Mouse (Mus musculus): Measurements from ENCODE around the gene Syt7. TPM values are rescaled to one million over a fixed set of nuclear protein-coding genes. Genes with fewer than 3 reads are reported as not detected.
A peak's percentile ranks its signal among the peaks of the same experiment; 100 is the strongest.

Syt7 gene
- 5.0 and 6.0 TPM in 2 replicates for total RNA-seq (2014; rRNA removed; ENCODE audit: low replicate concordance)
- polyA plus RNA-seq (2015; fragmentation: Nextera tagmentation; extraction: Ambion mirVana), result 0.78 and 0.96 TPM in 2 replicates

- ATAC-seq (ENCODE audit: insufficient read depth, low read depth), result peak; percentile 83
- TF ChIP-seq EP300 (IDR thresholded peaks at IDR 0.05; ENCODE audit: low read depth) (no peak), CTCF (IDR thresholded peaks at IDR 0.05; ENCODE audit: low read depth) (peak; percentile 27)
- Histone ChIP-seq H3K9me3 (replicated peaks; ENCODE audit: control insufficient read depth, low read length) (no peaks in the 10 kb centered on the region), H3K36me3 (replicated peaks; ENCODE audit: control insufficient read depth, insufficient read depth, low read length) (no peaks in the 10 kb centered on the region), H3K4me3 (ENCODE audit: low read depth, low read length) (peak within 1 kb of the TSS; percentile 53), H3K4me1 (ENCODE audit: control insufficient read depth, insufficient read depth) (no peaks in the 10 kb centered on the region), H3K9ac (replicated peaks; ENCODE audit: low read depth, low read length) (peak within 1 kb of the TSS; percentile 66), H3K27ac (ENCODE audit: low read depth) (no peak within 1 kb of the TSS), H3K27me3 (ENCODE audit: control insufficient read depth, insufficient read depth, low read length) (peaks cover 22% of the 10 kb centered on the region), H3K4me2 (ENCODE audit: low read depth, low read length) (peak within 1 kb of the TSS; percentile 77)
- WGBS, result under 1% methylated on average over 38 of the region's 78 CpGs
- peak; percentile 89 for DNase-seq (ENCODE audit: low spot score)
Measured at GRCm38 (mm10) chr19:10388615-10389313, at the start of gene Syt7. Gene Syt7, plus strand, starts transcription at chr19:10389090.

- H3K9ac ChIP-seq (replicated peaks; ENCODE audit: low read depth, low read length), result no peak overlapping the region
- H3K4me1 ChIP-seq (ENCODE audit: control insufficient read depth, insufficient read depth), result peaks cover 11% of the 10 kb centered on the region
- H3K27me3 ChIP-seq (ENCODE audit: control insufficient read depth, insufficient read depth, low read length), result 0 out of 2 replicates have a peak, but pooled peaks cover 12% of the 10 kb centered on the region
- H3K9me3 ChIP-seq (replicated peaks; ENCODE audit: control insufficient read depth, low read length), result no peaks in the 10 kb centered on the region
- H3K27ac ChIP-seq (ENCODE audit: low read depth), result no peak overlapping the region
- DNase-seq (ENCODE audit: low spot score) (no peak), ATAC-seq (ENCODE audit: insufficient read depth, low read depth) (no peak)
- no peak for TF ChIP-seq CTCF (IDR thresholded peaks at IDR 0.05; ENCODE audit: low read depth)
- no peak for TF ChIP-seq EP300 (IDR thresholded peaks at IDR 0.05; ENCODE audit: low read depth)
- H3K4me3 ChIP-seq (ENCODE audit: low read depth, low read length), result no peak overlapping the region
- H3K4me2 ChIP-seq (ENCODE audit: low read depth, low read length), result no peak overlapping the region
- H3K36me3 ChIP-seq (replicated peaks; ENCODE audit: control insufficient read depth, insufficient read depth, low read length), result no peaks in the 10 kb centered on the region
- 40% methylated on average over 5 of the region's 5 CpGs for WGBS
Measured at GRCm38 (mm10) chr19:10339271-10339670, 49.6 kb upstream of the Syt7 start.

- 32% methylated on average over 5 of the region's 5 CpGs for WGBS
- H3K4me3 ChIP-seq (ENCODE audit: low read depth, low read length), result no peak overlapping the region
- TF ChIP-seq EP300 (IDR thresholded peaks at IDR 0.05; ENCODE audit: low read depth) (no peak), CTCF (IDR thresholded peaks at IDR 0.05; ENCODE audit: low read depth) (no peak)
- no peak overlapping the region for H3K4me2 ChIP-seq (ENCODE audit: low read depth, low read length)
- H3K9ac ChIP-seq (replicated peaks; ENCODE audit: low read depth, low read length), result no peak overlapping the region
- ATAC-seq (ENCODE audit: insufficient read depth, low read depth) (no peak), DNase-seq (ENCODE audit: low spot score) (peak; percentile 25)
- H3K27me3 ChIP-seq (ENCODE audit: control insufficient read depth, insufficient read depth, low read length), result 0 out of 2 replicates have a peak, but pooled peaks cover 15% of the 10 kb centered on the region
- H3K9me3 ChIP-seq (replicated peaks; ENCODE audit: control insufficient read depth, low read length), result no peaks in the 10 kb centered on the region
- no peak overlapping the region for H3K27ac ChIP-seq (ENCODE audit: low read depth)
- H3K4me1 ChIP-seq (ENCODE audit: control insufficient read depth, insufficient read depth), result peaks cover 11% of the 10 kb centered on the region
- H3K36me3 ChIP-seq (replicated peaks; ENCODE audit: control insufficient read depth, insufficient read depth, low read length), result no peaks in the 10 kb centered on the region
Measured at GRCm38 (mm10) chr19:10340661-10341060, 48.2 kb upstream of the Syt7 start.

GRCm38 (mm10) chr19:10341152-10341551, 47.7 kb upstream of the Syt7 start:
- Histone ChIP-seq H3K9ac (replicated peaks; ENCODE audit: low read depth, low read length) (no peak overlapping the region), H3K36me3 (replicated peaks; ENCODE audit: control insufficient read depth, insufficient read depth, low read length) (no peaks in the 10 kb centered on the region), H3K4me3 (ENCODE audit: low read depth, low read length) (no peak overlapping the region), H3K27ac (ENCODE audit: low read depth) (peak overlapping the region; percentile 83; the same call in 1 of the 2 replicates), H3K9me3 (replicated peaks; ENCODE audit: control insufficient read depth, low read length) (no peaks in the 10 kb centered on the region), H3K4me1 (ENCODE audit: control insufficient read depth, insufficient read depth) (peaks cover 11% of the 10 kb centered on the region), H3K27me3 (ENCODE audit: control insufficient read depth, insufficient read depth, low read length) (0 out of 2 replicates have a peak, but pooled peaks cover 15% of the 10 kb centered on the region), H3K4me2 (ENCODE audit: low read depth, low read length) (no peak overlapping the region)
- ATAC-seq (ENCODE audit: insufficient read depth, low read depth), result 0 out of 2 replicates have a peak, but pooled peaks have one; percentile 1
- TF ChIP-seq EP300 (IDR thresholded peaks at IDR 0.05; ENCODE audit: low read depth) (no peak), CTCF (IDR thresholded peaks at IDR 0.05; ENCODE audit: low read depth) (peak; percentile 65)
- 19% methylated on average over 11 of the region's 11 CpGs for WGBS
- peak; percentile 34 for DNase-seq (ENCODE audit: low spot score)

GRCm38 (mm10) chr19:10341817-10342439, 47.0 kb upstream of the Syt7 start:
- H3K9ac ChIP-seq (replicated peaks; ENCODE audit: low read depth, low read length), result peak overlapping the region; percentile 6; the same call in 1 of the 2 replicates
- WGBS, result 9% methylated on average over 12 of the region's 12 CpGs
- H3K27ac ChIP-seq (ENCODE audit: low read depth), result peak overlapping the region; percentile 83

More at GRCm38 (mm10) chr19:10341817-10342439, 47.0 kb upstream of the Syt7 start:
- Histone ChIP-seq H3K27me3 (ENCODE audit: control insufficient read depth, insufficient read depth, low read length) (0 out of 2 replicates have a peak, but pooled peaks cover 15% of the 10 kb centered on the region), H3K4me1 (ENCODE audit: control insufficient read depth, insufficient read depth) (peaks cover 11% of the 10 kb centered on the region), H3K4me3 (ENCODE audit: low read depth, low read length) (no peak overlapping the region), H3K4me2 (ENCODE audit: low read depth, low read length) (peak overlapping the region; percentile 42), H3K36me3 (replicated peaks; ENCODE audit: control insufficient read depth, insufficient read depth, low read length) (no peaks in the 10 kb centered on the region), H3K9me3 (replicated peaks; ENCODE audit: control insufficient read depth, low read length) (no peaks in the 10 kb centered on the region)
- TF ChIP-seq CTCF (IDR thresholded peaks at IDR 0.05; ENCODE audit: low read depth) (no peak), EP300 (IDR thresholded peaks at IDR 0.05; ENCODE audit: low read depth) (no peak)
- DNase-seq (ENCODE audit: low spot score) (peak; percentile 74), ATAC-seq (ENCODE audit: insufficient read depth, low read depth) (peak; percentile 83)

Measured in heart, postnatal 0 days (tissue).